Mouse (Mus musculus) erythroid progenitor cell, adult 5-6 weeks (primary cell): Measurements from ENCODE around the gene Golim4. TPM values are rescaled to one million over a fixed set of nuclear protein-coding genes. Genes with fewer than 3 reads are reported as not detected.

ENCODE experiments used
- total RNA-seq, 2 experiments: library from RNA; stranded (forward) in 1 of 2; stranded (reverse) in 1 of 2; fragments of 150-400 nt in 1 of 2; fragments of 186-747, 209-891 nt in 1 of 2; gene quantifications; 2 replicates each; pipeline versions ENCODE4 v1.2.3 to v1.2.4; 2015 to 2017; ENCODE audit warnings: low replicate concordance in 2 of 2

The Golim4 gene
- total RNA-seq, 2 experiments from 2014 or later = 60.8 to 67.4 TPM

Other genes with a start within 250 kb of the Golim4 start
- not detected in 2 replicates for gene Gm29133, start 208.8 kb downstream of the Golim4 start, total RNA-seq (2015; ENCODE audit: low replicate concordance)
- not detected in 2 replicates for gene Gm29133, start 208.8 kb downstream of the Golim4 start, total RNA-seq (2017; ENCODE audit: low replicate concordance)
- not detected in 2 replicates for gene Fstl5, start 117.3 kb upstream of the Golim4 start, total RNA-seq (2015; ENCODE audit: low replicate concordance)
- gene Fstl5, start 117.3 kb upstream of the Golim4 start, total RNA-seq (2017; ENCODE audit: low replicate concordance) = not detected in 2 replicates